Mouse (Mus musculus): ENCODE measurements around the gene Hist1h2bc.

GRCm38 (mm10) chr13:23716261-23717042, 32.5 kb downstream of the Hist1h2bc start:
- TF ChIP-seq EP300 (IDR thresholded peaks at IDR 0.05; ENCODE audit: insufficient read depth, low read depth, low read length): no peak
- TF ChIP-seq CTCF (IDR thresholded peaks at IDR 0.05): no peak
